Mouse (Mus musculus): ENCODE results near the gene Cftr. TPM values are rescaled to one million over a fixed set of nuclear protein-coding genes. Genes with fewer than 3 reads are reported as not detected.

Cftr gene
- polyA plus RNA-seq, 1 experiment from 2014 or later: 0.83 TPM

DNA sequence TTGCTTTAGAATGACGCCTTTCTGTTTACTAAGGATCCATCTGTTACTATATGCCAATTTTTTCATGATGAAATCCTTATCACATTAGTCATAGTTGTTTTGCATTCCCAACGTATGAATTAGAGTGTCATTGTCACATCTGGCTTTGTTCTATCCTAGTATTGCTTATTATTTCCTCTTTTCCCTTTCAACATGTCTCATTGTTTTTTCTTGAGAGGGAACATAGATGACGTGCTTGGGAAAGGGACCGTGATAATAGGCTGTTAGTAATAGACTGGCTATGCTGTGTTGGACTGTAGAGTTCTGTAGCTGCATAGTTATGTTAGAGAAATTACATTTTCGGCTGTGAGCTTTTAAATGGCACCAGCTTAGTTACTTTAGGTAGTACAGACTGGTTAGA lies 131.6 kb downstream of the Cftr start:
- Histone ChIP-seq H3K4me3 (ENCODE audit: low read length) (no peak overlapping the region), H3K27ac (ENCODE audit: low read depth, low read length) (no peak overlapping the region), H3K36me3 (ENCODE audit: control insufficient read depth, insufficient read depth, low read length) (no peaks in the 10 kb centered on the region), H3K9ac (ENCODE audit: low read depth, low read length) (no peak overlapping the region), H3K4me1 (ENCODE audit: control insufficient read depth, insufficient read depth, low read depth, low read length) (no peaks in the 10 kb centered on the region), H3K4me2 (ENCODE audit: low read length) (no peak overlapping the region), H3K27me3 (replicated peaks; ENCODE audit: control insufficient read depth, insufficient read depth, low read length) (no peaks in the 10 kb centered on the region), H3K9me3 (ENCODE audit: control insufficient read depth, low read length) (no peaks in the 10 kb centered on the region)
- 72% methylated on average over 5 of the region's 5 CpGs for WGBS
- ATAC-seq: no peak

DNA sequence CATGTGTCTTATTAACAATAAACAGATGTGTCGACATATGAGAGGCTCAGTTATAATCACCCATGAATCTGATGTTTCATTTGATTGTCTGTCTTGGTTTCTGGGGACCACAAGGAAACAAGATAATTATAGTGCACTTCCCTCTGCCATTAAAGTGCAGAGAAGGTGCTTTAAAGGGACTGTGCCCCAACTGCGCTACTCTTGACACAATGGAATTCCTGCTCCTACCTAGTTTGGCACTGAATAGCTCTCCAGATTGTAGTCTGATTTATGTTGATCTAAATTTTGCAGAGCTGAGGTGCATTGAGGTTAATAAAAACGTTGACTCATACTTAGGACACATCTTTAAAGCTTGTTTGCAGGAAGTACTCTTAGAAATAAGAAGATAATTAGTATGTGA lies 132.7 kb downstream of the Cftr start:
- 61% methylated on average over 3 of the region's 3 CpGs for WGBS
- H3K27ac ChIP-seq (ENCODE audit: low read depth, low read length): no peak overlapping the region
- no peaks in the 10 kb centered on the region for H3K4me1 ChIP-seq (ENCODE audit: control insufficient read depth, insufficient read depth, low read depth, low read length)
- no peak overlapping the region for H3K4me2 ChIP-seq (ENCODE audit: low read length)
- H3K4me3 ChIP-seq (ENCODE audit: low read length): no peak overlapping the region
- no peak overlapping the region for H3K9ac ChIP-seq (ENCODE audit: low read depth, low read length)
- H3K9me3 ChIP-seq (ENCODE audit: control insufficient read depth, low read length): no peaks in the 10 kb centered on the region
- ATAC-seq: no peak
- no peaks in the 10 kb centered on the region for H3K36me3 ChIP-seq (ENCODE audit: control insufficient read depth, insufficient read depth, low read length)
- no peaks in the 10 kb centered on the region for H3K27me3 ChIP-seq (replicated peaks; ENCODE audit: control insufficient read depth, insufficient read depth, low read length)

DNA sequence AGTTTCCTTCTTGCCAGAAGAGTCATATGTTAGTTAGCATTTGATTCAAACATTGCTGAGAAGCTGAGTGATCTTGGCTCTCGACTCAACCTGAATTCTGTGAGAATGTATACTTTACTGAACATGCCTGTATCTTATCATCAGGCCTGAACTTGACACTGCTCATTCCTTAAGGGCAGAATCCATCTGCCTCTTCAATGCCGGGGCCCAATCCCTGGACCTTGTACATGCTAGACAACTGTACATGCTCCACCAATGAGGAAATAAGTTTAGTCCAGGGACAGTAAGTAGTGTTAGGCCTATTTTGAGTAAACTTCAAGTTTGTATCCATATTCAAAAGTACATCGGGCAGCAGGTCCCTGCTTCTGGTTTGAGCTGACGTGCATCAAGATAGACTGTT lies 134.6 kb downstream of the Cftr start:
- H3K36me3 ChIP-seq (ENCODE audit: control insufficient read depth, insufficient read depth, low read length): no peaks in the 10 kb centered on the region
- WGBS: 94% methylated on average over 4 of the region's 4 CpGs
- no peak overlapping the region for H3K4me3 ChIP-seq (ENCODE audit: low read length)
- no peaks in the 10 kb centered on the region for H3K9me3 ChIP-seq (ENCODE audit: control insufficient read depth, low read length)
- H3K9ac ChIP-seq (ENCODE audit: low read depth, low read length): no peak overlapping the region
- no peak overlapping the region for H3K27ac ChIP-seq (ENCODE audit: low read depth, low read length)
- no peak overlapping the region for H3K4me2 ChIP-seq (ENCODE audit: low read length)
- ATAC-seq: no peak
- no peaks in the 10 kb centered on the region for H3K4me1 ChIP-seq (ENCODE audit: control insufficient read depth, insufficient read depth, low read depth, low read length)
- no peaks in the 10 kb centered on the region for H3K27me3 ChIP-seq (replicated peaks; ENCODE audit: control insufficient read depth, insufficient read depth, low read length)

DNA sequence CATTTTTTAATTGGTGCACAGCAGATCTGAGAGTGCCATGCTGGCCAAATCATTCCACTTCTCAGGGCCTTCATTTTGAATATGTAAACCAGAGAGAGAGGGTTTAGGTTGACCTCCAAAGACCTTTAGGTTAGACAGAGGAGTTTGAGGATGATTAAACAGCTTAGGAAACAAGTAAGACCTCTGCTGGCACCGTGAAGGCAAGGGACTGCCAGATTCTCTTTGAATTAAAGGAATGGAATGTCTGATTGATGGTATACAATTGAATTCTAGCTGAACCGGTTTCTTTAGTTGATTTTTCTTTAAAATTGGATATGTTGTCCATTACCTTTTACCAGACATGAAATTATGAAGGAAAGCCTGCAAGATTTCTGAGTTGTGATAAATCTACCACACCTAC lies 140.5 kb downstream of the Cftr start:
- Histone ChIP-seq H3K9ac (ENCODE audit: low read depth, low read length) (no peak overlapping the region), H3K27ac (ENCODE audit: low read depth, low read length) (no peak overlapping the region), H3K9me3 (ENCODE audit: control insufficient read depth, low read length) (no peaks in the 10 kb centered on the region), H3K27me3 (replicated peaks; ENCODE audit: control insufficient read depth, insufficient read depth, low read length) (no peaks in the 10 kb centered on the region), H3K4me3 (ENCODE audit: low read length) (no peak overlapping the region), H3K4me2 (ENCODE audit: low read length) (no peak overlapping the region), H3K36me3 (ENCODE audit: control insufficient read depth, insufficient read depth, low read length) (no peaks in the 10 kb centered on the region), H3K4me1 (ENCODE audit: control insufficient read depth, insufficient read depth, low read depth, low read length) (no peaks in the 10 kb centered on the region)
- ATAC-seq: no peak
- WGBS: 29% methylated on average over 2 of the region's 2 CpGs

DNA sequence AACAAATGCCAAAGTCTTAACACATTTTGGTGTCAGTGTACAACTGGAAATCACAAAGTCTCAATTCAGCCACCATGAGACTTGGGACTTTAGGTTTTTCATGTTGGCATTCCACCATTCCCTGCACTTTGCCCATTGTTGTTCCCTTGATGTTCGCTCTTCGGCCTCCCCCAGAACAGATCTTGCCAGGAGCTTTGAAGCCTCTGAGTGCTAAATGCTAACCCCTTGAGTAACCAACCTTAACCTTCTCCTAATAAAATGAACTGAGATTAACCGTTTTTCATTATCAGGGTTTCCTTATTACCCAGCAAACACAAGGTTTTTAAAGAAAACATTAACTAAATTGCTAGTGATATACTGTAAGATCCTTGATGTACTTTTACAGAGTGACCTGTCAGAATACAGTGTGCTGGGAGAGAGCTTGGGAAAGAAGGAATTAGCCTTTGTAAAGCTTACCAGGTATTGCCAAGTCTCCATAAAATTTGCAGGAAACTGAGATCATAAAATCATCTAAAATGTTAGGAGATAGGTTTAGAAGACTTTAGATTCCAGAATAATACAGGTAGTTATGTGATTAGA lies 144.0 kb downstream of the Cftr start:
- H3K9ac ChIP-seq (ENCODE audit: low read depth, low read length): no peak overlapping the region
- H3K4me3 ChIP-seq (ENCODE audit: low read length): no peak overlapping the region
- H3K36me3 ChIP-seq (ENCODE audit: control insufficient read depth, insufficient read depth, low read length): no peaks in the 10 kb centered on the region
- H3K4me2 ChIP-seq (ENCODE audit: low read length): no peak overlapping the region
- no peaks in the 10 kb centered on the region for H3K9me3 ChIP-seq (ENCODE audit: control insufficient read depth, low read length)
- H3K4me1 ChIP-seq (ENCODE audit: control insufficient read depth, insufficient read depth, low read depth, low read length): no peaks in the 10 kb centered on the region
- no peak for ATAC-seq
- no peaks in the 10 kb centered on the region for H3K27me3 ChIP-seq (replicated peaks; ENCODE audit: control insufficient read depth, insufficient read depth, low read length)
- no peak overlapping the region for H3K27ac ChIP-seq (ENCODE audit: low read depth, low read length)
- WGBS: 77% methylated on average over 3 of the region's 3 CpGs

DNA sequence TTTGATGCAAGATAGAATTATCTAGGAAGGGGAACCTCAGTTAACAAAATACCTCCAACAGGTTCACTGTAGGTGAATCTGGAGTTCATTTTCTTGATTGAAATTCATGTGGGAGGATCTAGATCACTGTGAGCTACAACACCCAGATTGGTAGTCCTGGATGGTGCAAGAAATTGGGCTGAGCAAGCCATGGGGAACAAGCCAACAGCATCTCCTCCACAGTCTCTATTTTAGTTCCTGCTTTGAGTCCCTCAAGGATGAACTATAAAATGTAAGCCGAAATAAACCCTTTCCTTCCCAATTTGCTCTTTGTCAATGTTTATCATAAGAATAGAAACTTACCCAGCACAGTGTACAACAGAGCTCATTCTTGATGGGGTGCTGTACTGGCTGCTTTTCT lies 152.5 kb downstream of the Cftr start:
- 0 out of 2 replicates have a peak, but pooled peaks cover 2% of the 10 kb centered on the region for H3K9me3 ChIP-seq (ENCODE audit: control insufficient read depth, low read length)
- no peak overlapping the region for H3K27ac ChIP-seq (ENCODE audit: low read depth, low read length)
- no peaks in the 10 kb centered on the region for H3K36me3 ChIP-seq (ENCODE audit: control insufficient read depth, insufficient read depth, low read length)
- no peak overlapping the region for H3K9ac ChIP-seq (ENCODE audit: low read depth, low read length)
- no peaks in the 10 kb centered on the region for H3K4me1 ChIP-seq (ENCODE audit: control insufficient read depth, insufficient read depth, low read depth, low read length)
- H3K4me3 ChIP-seq (ENCODE audit: low read length): no peak overlapping the region
- 91% methylated on average over 1 of the region's 1 CpGs for WGBS
- no peaks in the 10 kb centered on the region for H3K27me3 ChIP-seq (replicated peaks; ENCODE audit: control insufficient read depth, insufficient read depth, low read length)
- no peak for ATAC-seq
- H3K4me2 ChIP-seq (ENCODE audit: low read length): no peak overlapping the region

DNA sequence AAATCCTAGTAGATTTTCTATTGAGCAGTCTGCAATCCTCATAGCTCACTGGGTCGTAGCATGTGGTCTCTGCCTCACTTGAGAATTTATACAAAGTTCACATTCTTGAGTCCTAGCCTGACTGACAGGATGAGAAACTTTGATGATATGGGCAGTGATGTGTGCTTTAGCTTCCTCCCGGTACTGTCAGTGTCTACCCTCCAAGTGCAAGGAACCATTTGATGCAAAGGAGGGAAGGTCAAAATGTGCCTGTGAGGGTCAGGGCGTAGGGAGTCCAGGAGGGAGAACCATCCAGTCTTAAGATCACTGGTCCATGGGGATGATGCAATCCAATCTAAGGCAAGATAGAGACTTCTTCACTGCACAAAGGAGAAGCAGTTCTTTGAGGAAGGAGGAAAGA lies 164.9 kb downstream of the Cftr start:
- WGBS: 89% methylated on average over 3 of the region's 3 CpGs
- Histone ChIP-seq H3K4me2 (ENCODE audit: low read length) (no peak overlapping the region), H3K4me3 (ENCODE audit: low read length) (no peak overlapping the region), H3K27ac (ENCODE audit: low read depth, low read length) (no peak overlapping the region), H3K9ac (ENCODE audit: low read depth, low read length) (no peak overlapping the region), H3K9me3 (ENCODE audit: control insufficient read depth, low read length) (no peaks in the 10 kb centered on the region), H3K4me1 (ENCODE audit: control insufficient read depth, insufficient read depth, low read depth, low read length) (no peaks in the 10 kb centered on the region), H3K27me3 (replicated peaks; ENCODE audit: control insufficient read depth, insufficient read depth, low read length) (no peaks in the 10 kb centered on the region), H3K36me3 (ENCODE audit: control insufficient read depth, insufficient read depth, low read length) (no peaks in the 10 kb centered on the region)
- no peak for ATAC-seq

DNA sequence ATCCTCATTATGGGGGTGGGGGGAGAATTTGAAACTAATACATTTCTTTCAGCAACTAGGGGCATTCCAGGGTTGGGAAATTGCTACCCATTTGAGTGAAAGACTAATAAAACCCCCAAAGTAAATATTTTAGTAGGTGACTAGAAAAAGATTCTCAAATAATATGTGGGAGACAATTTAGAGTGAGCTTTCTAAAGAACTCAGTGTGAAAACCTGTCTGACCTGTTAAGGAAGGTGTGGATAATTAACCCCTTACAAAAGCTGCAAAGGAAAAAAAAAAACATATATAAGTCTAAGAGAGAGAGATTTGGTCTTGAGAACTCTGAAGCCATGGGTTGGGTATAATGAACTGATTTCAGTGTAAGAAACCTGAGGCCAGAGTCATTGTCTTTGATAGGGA lies 167.8 kb downstream of the Cftr start:
- H3K9me3 ChIP-seq (ENCODE audit: control insufficient read depth, low read length): no peaks in the 10 kb centered on the region
- H3K36me3 ChIP-seq (ENCODE audit: control insufficient read depth, insufficient read depth, low read length): no peaks in the 10 kb centered on the region
- no peak overlapping the region for H3K9ac ChIP-seq (ENCODE audit: low read depth, low read length)
- no peak overlapping the region for H3K4me3 ChIP-seq (ENCODE audit: low read length)
- H3K27ac ChIP-seq (ENCODE audit: low read depth, low read length): no peak overlapping the region
- no peak for ATAC-seq
- no peaks in the 10 kb centered on the region for H3K4me1 ChIP-seq (ENCODE audit: control insufficient read depth, insufficient read depth, low read depth, low read length)
- H3K27me3 ChIP-seq (replicated peaks; ENCODE audit: control insufficient read depth, insufficient read depth, low read length): no peaks in the 10 kb centered on the region
- no peak overlapping the region for H3K4me2 ChIP-seq (ENCODE audit: low read length)

DNA sequence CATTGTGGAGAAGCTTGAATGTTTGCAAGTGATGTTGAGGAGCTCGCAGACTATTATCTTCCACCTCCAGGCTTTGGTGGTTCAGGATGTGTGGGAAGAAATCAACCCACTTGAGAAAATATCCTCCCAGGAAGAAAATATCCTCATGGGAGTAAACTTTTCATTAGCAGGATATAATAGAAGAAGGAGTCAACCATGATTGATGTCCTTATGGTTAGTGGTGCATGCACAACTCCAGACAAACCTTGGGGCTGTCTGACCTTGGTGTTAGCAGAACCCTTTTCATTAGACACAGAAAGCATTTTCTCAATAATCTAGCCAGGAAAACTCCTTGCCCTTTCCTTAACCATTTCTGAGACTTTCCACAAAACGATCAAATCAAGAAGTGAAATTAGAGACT lies 173.8 kb downstream of the Cftr start:
- Histone ChIP-seq H3K27ac (ENCODE audit: low read depth, low read length) (no peak overlapping the region), H3K27me3 (replicated peaks; ENCODE audit: control insufficient read depth, insufficient read depth, low read length) (no peaks in the 10 kb centered on the region), H3K4me2 (ENCODE audit: low read length) (no peak overlapping the region), H3K9me3 (ENCODE audit: control insufficient read depth, low read length) (no peaks in the 10 kb centered on the region), H3K4me1 (ENCODE audit: control insufficient read depth, insufficient read depth, low read depth, low read length) (no peaks in the 10 kb centered on the region), H3K4me3 (ENCODE audit: low read length) (no peak overlapping the region), H3K36me3 (ENCODE audit: control insufficient read depth, insufficient read depth, low read length) (no peaks in the 10 kb centered on the region), H3K9ac (ENCODE audit: low read depth, low read length) (no peak overlapping the region)
- ATAC-seq: no peak
- 92% methylated on average over 2 of the region's 2 CpGs for WGBS
